Mouse (Mus musculus) hindbrain, postnatal 0 days (tissue): ENCODE measurements around the gene Mrtfb. TPM values are rescaled to one million over a fixed set of nuclear protein-coding genes. Genes with fewer than 3 reads are reported as not detected.

Experiments used
- ATAC-seq: fragments of 200-750 bp; cut with Nextera tagmentation; 2 replicates; pipeline ENCODE4 v1.8.0; 2017; ENCODE audit warnings: mild to moderate bottlenecking, moderate TSS enrichment, moderate library complexity
- DNase-seq: peaks from one replicate; pipeline ENCODE4 v3.0.0-alpha.2; 2015; ENCODE audit warnings: low spot score
- H3K27ac ChIP-seq: fragments of 300-500 bp; sonication (generic); 2 replicates; pipeline ENCODE4 v1.5.1; 2014; ENCODE audit warnings: mild to moderate bottlenecking
- H3K27me3 ChIP-seq: fragments of 300-500 bp; sonication (generic); 2 replicates; pipeline ENCODE4 v1.6.1; 2014; ENCODE audit warnings: low read length, mixed read lengths; ENCODE audit not compliant: insufficient read depth
- H3K36me3 ChIP-seq: fragments of 300-500 bp; sonication (generic); 2 replicates; pipeline ENCODE4 v1.6.1; 2014; ENCODE audit warnings: low read length, mixed read lengths; ENCODE audit not compliant: insufficient read depth
- H3K4me1 ChIP-seq: fragments of 300-500 bp; sonication (generic); 2 replicates; pipeline ENCODE4 v1.6.1; 2014; ENCODE audit warnings: antibody characterized with exemption, low read length, mixed read lengths; ENCODE audit not compliant: insufficient read depth
- H3K4me2 ChIP-seq: fragments of 300-500 bp; sonication (generic); 2 replicates; pipeline ENCODE4 v1.6.1; 2014; ENCODE audit warnings: low read depth, mild to moderate bottlenecking, low read length, moderate library complexity, mixed read lengths
- H3K4me3 ChIP-seq: fragments of 300-500 bp; sonication (generic); 2 replicates; pipeline ENCODE4 v1.5.1; 2014; ENCODE audit warnings: low read length
- H3K9ac ChIP-seq: fragments of 300-500 bp; sonication (generic); replicated peaks from 2 replicates; pipeline ENCODE4 v1.6.1; 2014; ENCODE audit warnings: mild to moderate bottlenecking, low read length, moderate library complexity, mixed read lengths
- H3K9me3 ChIP-seq: fragments of 300-500 bp; sonication (generic); 2 replicates; pipeline ENCODE4 v1.6.1; 2016; ENCODE audit warnings: low read length, mixed read lengths
- CTCF ChIP-seq: IDR thresholded peaks from 2 replicates; pipeline ENCODE4 v1.5.1; 2016; ENCODE audit warnings: antibody characterized with exemption, control low read depth, low read depth
- WGBS: fragments of 180-500 bp; shearing (Covaris S2); extraction: QIAGEN DNeasy Blood & Tissue Kit; methylation state at CpG from one replicate; pipeline ENCODE4 v1.1.7; 2014; 5-methylcytosine and 5-hydroxymethylcytosine counted together
- polyA plus RNA-seq: library from polyadenylated mRNA; unstranded; fragments of >200 nt; fragmentation: Nextera tagmentation; extraction: Ambion mirVana; gene quantifications from 2 replicates; pipeline ENCODE4 v1.2.1, GENCODE M21; 2015
- total RNA-seq: library from RNA; depleted of rRNA; stranded (reverse); fragments of >200 nt; gene quantifications from 2 replicates; pipeline ENCODE4 v1.2.3, GENCODE M21; 2014; rRNA removed

Mrtfb gene
- total RNA-seq (19.3 and 20.0 TPM in 2 replicates), polyA plus RNA-seq (11.5 and 11.6 TPM in 2 replicates)

DNA sequence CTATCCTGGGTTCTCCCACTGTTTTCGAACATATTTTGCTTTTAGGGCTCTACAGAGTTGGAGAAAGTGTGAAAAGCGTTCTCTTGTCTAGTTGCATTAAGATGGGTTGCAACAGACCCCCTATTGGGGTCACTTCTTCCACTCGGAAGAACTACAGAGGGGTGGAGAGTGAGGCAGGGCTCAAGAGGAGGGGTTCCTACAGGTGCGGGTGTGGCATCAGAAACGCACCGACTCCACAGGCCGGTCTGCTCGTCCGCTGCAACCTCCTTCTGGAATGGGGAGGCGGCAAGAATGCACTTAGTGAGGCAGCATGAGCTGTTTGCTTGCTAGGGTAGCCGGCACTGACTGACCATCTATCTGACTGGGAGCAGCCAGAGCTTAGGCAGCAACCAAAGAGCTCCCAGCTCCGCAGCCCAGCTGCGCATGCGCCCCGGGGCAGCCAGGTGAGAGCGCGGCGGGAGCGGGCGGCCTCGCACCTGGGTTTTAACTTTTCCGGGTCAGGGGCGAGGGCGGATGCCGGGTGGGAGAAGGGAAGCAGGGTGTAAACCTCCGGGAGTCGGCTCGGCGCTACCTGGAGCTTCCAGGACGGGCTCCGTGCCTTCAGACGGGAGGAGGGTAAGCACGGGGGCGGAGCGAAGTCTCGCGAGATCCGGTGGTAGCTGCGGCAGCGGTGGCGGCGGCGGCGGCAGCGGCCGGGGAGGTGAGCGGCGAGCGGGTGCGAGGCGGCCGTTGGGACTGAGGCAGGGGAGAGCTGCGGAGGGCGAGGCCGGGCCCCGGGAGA, at the start of gene Mrtfb:
Gene Mrtfb (plus strand): TSS at position 627 of the 781 bp plus-strand sequence.
- H3K9ac ChIP-seq = peak within 1 kb of the TSS; percentile 89
- H3K9me3 ChIP-seq = no peaks in the 10 kb centered on the region
- H3K36me3 ChIP-seq = no peaks in the 10 kb centered on the region
- no peak for TF ChIP-seq CTCF
- peak within 1 kb of the TSS; percentile 98 for H3K4me2 ChIP-seq
- no peaks in the 10 kb centered on the region for H3K27me3 ChIP-seq
- ATAC-seq = peak; percentile 95
- peaks cover 9% of the 10 kb centered on the region for H3K4me1 ChIP-seq
- H3K4me3 ChIP-seq = peak within 1 kb of the TSS; percentile 89
- H3K27ac ChIP-seq = peak within 1 kb of the TSS; percentile 85
- peak; percentile 91 for DNase-seq
- 1% methylated on average over 40 of the region's 56 CpGs for WGBS

DNA sequence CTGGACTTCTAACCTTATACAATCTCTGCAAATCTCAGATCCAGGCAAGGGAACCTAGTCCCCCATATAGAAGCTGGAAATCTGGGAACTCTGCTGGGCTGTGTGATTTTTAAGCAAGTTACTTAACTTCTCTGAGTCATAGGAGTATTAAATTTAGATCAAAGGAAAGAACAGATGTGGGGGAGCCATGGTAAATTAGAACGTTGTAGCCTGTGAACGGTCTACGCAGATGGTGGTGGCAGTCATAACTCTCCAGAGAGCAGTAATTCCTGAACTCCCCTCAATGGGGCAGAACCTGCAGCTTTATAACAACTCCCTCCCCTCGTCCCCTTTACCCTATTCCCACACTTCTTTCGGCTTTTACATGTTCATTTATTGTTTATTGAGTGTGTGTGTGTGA, 48.6 kb upstream of the Mrtfb start:
- Histone ChIP-seq H3K4me3 (no peak overlapping the region), H3K4me2 (no peak overlapping the region), H3K27me3 (no peaks in the 10 kb centered on the region), H3K9me3 (no peaks in the 10 kb centered on the region), H3K36me3 (no peaks in the 10 kb centered on the region), H3K27ac (no peak overlapping the region), H3K9ac (no peak overlapping the region), H3K4me1 (no peaks in the 10 kb centered on the region)
- 58% methylated on average over 5 of the region's 5 CpGs for WGBS
- DNase-seq (no peak), ATAC-seq (no peak)
- no peak for TF ChIP-seq CTCF

DNA sequence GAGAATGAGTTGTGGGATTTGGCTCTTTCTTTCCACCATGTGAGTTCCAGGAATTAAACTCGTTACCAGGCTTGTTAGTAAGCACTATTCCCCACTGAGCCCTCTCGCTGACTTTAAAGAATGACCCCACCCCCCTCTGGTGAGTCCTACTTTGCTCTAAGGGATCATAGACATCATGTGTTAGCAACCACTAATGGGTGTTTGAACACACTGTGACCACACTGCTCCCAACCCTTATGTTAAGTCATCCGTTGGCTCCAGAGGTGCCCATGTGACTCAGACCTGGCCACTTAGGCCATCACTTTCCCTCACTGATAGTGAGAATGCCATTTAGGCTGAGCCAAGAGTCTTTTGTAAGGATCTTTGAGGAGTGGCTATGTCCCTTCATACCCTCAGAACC, 48.2 kb upstream of the Mrtfb start:
- Histone ChIP-seq H3K4me3 (no peak overlapping the region), H3K36me3 (no peaks in the 10 kb centered on the region), H3K4me1 (no peaks in the 10 kb centered on the region), H3K9ac (no peak overlapping the region), H3K27ac (no peak overlapping the region), H3K4me2 (no peak overlapping the region), H3K9me3 (no peaks in the 10 kb centered on the region), H3K27me3 (no peaks in the 10 kb centered on the region)
- DNase-seq = no peak
- no peak for ATAC-seq
- TF ChIP-seq CTCF = no peak
- 39% methylated on average over 3 of the region's 3 CpGs for WGBS

DNA sequence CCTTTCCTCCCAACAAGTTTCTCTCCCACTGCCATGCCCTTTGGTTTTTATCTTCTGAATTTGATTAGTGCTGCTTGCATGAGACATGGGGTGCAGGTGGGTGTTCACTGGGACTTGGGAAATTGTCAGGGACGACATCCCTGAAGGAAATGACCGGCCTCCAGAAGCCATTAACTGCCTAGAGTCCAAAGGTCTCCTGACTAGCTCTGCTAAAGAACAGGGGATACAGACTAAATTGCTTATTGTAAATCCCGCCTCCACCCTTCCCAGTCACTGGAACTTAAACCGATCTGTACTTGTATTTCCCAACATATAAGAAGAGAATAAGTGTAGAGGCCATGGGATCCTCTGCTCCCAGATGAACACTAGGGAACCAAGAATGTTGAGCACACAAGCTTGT, 43.5 kb upstream of the Mrtfb start:
- H3K27ac ChIP-seq = no peak overlapping the region
- H3K9ac ChIP-seq = no peak overlapping the region
- H3K27me3 ChIP-seq = no peaks in the 10 kb centered on the region
- H3K4me2 ChIP-seq = no peak overlapping the region
- 85% methylated on average over 4 of the region's 4 CpGs for WGBS
- H3K36me3 ChIP-seq = no peaks in the 10 kb centered on the region
- H3K4me1 ChIP-seq = no peaks in the 10 kb centered on the region
- DNase-seq (no peak), ATAC-seq (no peak)
- TF ChIP-seq CTCF = no peak
- H3K9me3 ChIP-seq = no peaks in the 10 kb centered on the region
- no peak overlapping the region for H3K4me3 ChIP-seq

DNA sequence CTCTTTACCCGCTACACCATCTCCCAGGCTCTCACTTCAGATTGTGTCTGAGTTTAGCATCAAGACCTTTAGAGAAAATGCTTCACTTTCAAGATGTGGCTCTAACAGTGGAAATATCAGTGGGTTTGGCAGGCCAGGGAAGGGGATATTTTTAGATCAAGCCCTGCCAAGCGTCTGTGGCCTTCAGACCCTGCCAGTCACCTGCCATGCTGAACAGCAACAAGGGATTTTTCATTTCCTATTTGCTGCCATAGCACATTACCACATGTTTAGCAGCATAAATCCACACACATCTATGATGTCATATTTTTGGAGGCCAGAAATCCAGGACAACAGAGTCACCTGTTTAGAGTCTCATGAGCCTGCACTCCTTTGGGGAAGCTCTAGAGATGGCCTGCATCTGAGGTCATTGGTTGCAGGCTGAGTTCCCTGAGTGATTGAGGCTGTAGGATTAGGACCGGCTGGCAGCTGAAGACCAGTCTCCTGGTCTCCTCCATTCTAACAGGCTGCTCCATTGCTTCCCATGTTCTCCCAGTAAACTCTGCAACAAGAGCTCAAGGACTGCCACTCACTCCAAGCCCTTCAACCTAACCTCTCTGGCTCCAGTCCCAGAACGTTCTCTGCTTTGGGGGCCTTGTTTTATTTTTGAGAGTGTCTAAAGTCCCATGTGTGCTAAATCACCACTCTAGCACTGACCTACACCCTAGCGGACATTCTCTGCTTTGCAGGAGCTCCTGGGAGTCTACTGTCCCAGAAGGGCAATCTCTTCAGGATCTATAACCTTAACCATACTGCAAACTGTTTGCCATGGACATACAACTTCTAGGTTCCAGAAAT, 39.9 kb upstream of the Mrtfb start:
- ATAC-seq (no peak), DNase-seq (no peak)
- H3K9ac ChIP-seq = no peak overlapping the region
- no peak overlapping the region for H3K27ac ChIP-seq
- no peak overlapping the region for H3K4me3 ChIP-seq
- TF ChIP-seq CTCF = no peak
- H3K36me3 ChIP-seq = no peaks in the 10 kb centered on the region
- no peaks in the 10 kb centered on the region for H3K9me3 ChIP-seq
- H3K4me2 ChIP-seq = no peak overlapping the region
- no peaks in the 10 kb centered on the region for H3K27me3 ChIP-seq
- H3K4me1 ChIP-seq = no peaks in the 10 kb centered on the region
- 77% methylated on average over 5 of the region's 5 CpGs for WGBS

DNA sequence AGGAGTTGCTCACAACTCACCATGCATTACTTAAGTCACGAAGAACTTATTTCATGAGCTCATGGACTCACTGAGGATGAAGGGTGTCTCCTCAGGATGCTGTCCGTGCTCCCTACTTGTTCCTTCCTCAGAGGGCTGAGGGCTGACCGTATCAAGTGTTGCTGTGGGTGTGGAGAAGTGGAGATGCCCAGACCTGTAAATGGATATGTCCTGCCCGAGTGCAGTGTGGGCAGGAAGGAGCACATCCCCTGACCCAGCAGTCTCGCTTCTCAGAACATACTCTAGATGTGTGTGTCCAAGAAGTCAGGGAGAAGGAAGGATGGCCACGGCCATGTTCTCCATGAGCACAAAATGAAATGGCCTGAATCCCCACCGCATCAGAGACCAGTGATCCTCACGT, 38.3 kb upstream of the Mrtfb start:
- Histone ChIP-seq H3K27ac (no peak overlapping the region), H3K27me3 (no peaks in the 10 kb centered on the region), H3K4me2 (no peak overlapping the region), H3K4me3 (no peak overlapping the region), H3K9me3 (no peaks in the 10 kb centered on the region), H3K9ac (no peak overlapping the region), H3K36me3 (no peaks in the 10 kb centered on the region), H3K4me1 (no peaks in the 10 kb centered on the region)
- no peak for DNase-seq
- ATAC-seq = no peak
- no peak for TF ChIP-seq CTCF
- 87% methylated on average over 8 of the region's 8 CpGs for WGBS
